Mouse (Mus musculus): ENCODE measurements at regions not wholly inside any gene's neighbourhood (a gene's known extent, or its start where the extent isn't known, plus 50 kb on each side); places are given as distances from the start of the nearest gene placed in this dataset.

DNA sequence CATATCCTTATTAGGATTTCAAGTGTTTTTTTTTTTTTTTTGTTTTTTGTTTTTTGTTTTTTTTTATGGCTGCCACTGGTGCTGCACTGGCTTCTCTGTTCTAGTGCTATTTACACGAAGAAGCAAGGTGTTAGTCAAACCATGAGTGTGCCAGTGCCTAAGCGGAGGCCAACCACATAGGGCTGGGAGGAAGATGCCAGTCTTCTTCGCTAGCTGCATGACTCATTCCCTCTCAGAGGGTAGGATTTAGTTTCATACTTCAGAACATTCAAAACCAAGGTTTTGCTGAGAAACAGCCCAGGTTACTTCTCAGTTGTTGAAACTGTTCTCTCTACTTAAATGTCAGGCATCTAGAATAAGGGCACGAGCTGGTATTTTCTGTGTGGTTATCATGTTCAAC lies 72.6 kb downstream of the Icos start:
- DNase-seq: no peak

DNA sequence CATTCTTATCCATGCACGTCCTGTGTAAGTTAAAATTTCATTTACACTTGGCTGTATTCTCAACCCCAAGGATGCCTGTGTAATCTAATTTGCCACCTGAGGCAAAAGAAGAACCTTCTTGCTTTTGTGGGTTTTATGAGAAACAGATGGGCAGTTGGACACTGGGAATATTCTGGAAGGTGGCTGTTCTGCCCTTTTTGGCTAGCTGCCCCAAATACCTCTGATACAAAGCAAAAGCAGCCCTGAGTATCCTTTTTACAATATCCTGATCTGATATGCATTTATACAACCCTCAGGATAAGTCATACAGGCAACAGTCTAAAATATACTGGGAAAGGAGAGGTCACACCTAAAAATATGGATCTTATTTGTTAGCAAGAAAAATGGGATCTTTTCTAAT lies 75.9 kb downstream of the Icos start:
- DNase-seq: no peak

DNA sequence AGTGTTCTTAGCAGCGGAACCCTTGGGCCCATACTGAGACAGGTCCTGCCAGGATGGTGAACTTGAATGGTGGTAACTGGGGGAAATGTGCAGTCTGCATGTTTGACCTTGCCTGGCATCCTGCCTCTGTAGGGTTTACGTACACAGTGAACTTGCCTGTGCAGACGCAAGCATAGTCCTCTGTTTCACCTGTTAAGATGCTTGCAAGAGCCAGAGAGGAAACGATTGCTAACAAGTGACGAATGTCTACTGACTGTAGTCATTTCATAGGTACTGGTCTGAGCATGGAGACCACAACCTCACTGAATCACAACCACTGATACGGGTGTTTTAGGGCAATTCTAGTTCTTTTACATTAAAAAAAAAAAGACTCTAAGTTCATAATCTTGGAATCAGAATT lies 76.7 kb downstream of the Icos start:
- no peak for DNase-seq

DNA sequence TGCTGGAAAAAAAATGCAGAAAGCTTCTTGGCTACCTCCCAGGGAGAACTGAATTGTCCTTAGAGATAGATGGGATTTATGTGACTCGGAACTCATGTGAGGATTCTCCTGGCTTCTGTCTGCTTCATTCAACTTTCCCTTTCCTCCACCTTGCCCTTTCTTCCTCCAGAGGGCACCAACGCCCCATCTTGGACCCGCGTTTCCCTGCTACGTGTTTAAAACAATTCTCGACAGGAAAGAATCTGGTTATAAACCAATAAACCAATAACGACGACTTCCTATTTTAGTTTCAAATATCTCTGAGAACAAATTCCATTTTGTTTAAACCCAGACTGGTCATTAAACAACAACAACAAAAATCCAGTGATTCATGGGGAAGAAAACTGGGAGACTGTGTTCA lies 77.4 kb downstream of the Icos start:
- peak; percentile 59 for DNase-seq

DNA sequence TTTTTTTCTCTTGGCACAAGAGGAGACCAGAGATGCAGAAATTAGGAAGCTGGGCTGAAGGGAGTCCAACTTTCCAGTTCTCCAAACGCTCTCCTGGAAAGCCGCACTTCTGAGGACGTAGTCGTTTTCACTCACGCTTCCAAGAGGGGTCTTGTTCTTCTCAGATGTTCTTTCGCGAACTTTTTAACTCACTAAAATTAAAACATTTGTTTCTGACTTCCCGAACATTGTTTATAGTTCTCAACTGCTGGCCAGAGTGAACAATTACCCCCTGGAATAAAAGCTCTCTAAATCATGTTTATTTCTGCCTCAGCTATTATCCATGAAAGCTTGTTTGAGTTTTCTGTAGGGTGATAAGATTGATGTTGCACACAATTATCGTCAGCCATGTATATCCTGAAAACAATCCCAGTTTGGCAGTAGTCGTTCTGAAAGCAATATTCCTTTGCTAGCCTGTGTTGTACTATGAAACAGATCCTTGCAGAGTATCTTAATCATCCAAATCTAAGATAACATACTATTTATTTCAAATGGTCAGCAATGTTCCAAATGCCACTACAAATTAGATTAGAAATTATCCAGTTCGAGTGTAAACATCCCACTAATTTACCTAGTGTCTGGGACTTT lies 82.3 kb downstream of the Icos start:
- DNase-seq: no peak

- no peak for DNase-seq
Measured at GRCm38 (mm10) chr1:61061892-61062460, 84.2 kb downstream of the Icos start.

DNA sequence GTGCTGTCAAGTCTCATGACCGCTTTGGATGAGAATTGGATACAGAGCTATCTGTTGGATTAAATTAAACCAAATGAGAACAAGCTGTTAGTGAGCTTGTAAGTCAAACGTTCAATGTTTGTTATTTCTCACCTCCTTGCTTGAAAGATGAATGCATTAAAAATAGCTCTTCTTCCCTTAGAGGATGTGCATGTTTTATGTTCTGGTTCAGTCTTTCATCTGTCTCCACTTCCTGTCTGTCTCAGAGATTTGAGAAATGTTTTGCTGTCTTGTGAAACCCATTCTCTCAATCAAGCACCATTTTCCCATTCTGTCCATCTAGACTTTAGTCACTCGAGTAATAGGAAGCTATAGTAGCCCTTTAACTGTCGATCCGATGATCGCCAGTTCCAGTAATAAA lies 90.4 kb downstream of the Icos start:
- DNase-seq: no peak

DNA sequence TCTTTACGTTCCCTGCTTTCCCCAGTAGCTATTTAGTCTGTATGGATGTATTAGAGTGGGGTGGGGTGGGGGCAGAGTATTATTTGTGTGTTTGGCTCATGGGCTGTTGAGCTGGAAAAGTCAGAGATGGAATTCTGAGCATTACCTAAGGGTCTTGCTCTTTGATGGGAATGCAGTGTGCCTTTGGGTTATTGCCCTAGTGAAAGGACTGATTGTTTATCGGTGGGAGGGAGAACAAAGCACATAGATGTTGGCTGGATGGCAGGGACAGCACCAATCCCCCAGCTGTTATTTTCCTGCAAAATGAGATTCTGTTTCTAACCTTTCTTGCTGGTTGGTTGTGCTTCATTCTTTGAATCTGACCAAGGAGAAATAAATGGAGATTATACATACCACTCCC lies 96.4 kb downstream of the Icos start:
- no peak for DNase-seq

- DNase-seq: no peak
Measured at GRCm38 (mm10) chr1:61075335-61075734, 97.6 kb downstream of the Icos start.

DNA sequence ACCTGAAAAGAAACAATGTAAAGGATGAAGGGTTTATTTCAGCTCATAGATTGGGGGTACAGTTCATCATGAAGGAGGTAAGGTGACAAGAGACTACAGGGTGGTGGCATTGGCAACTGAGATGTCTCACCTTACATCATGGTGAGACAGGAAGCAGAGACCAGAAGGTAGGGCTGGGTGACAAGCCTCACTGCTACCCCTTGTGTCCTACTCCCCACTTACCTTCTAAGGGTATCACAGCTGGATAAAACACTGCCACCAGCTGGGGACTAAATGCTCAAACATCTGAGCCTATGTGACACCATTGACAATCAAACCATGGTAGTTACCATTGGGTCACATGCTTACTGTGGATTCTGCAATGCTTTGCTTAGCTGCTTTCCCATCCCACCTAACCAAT lies 107.0 kb downstream of the Icos start:
- DNase-seq: no peak

DNA sequence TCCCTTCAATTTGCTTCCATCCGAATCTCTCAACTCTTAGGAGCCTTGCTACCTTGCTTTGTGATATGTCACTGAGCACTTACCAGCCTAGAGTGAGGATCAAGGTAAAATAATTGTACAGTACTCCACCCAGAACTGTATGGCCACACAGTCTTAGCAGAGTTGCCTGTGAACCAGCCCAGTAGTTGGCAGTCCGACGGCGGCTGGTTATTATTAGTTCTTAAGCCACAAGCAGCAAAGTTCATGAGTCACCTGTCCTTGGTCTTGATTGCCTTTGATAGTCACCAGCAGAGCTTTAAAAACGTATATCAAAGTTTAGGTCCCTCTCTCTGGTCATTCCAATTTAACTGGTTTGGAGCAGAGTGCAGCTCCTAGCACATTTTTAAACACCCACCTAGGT lies 109.1 kb downstream of the Icos start:
- no peak for DNase-seq

DNA sequence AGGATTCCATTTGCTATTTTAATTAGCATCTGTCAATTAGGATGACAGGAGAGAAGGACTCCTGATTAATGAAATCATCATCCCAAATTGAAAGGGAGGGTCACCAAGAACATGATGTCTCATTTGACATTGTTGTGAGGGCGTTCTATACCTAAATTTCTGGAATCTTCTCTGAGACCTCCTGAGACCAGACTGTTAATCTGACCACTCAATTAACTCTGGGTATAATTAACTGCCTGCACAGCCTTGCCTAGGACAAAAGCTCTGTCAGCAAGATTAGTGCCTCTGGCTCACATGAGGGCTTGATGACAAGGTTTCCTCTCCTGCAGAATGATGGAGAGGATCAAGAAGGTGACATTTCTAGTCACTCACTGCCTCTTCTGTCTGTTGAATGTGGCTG lies 113.1 kb downstream of the Icos start:
- DNase-seq: no peak

GRCm38 (mm10) chr1:61095481-61096165 lies 117.9 kb downstream of the Icos start:
- DNase-seq: no peak

GRCm38 (mm10) chr1:61099341-61099740 lies 121.6 kb downstream of the Icos start:
- no peak for DNase-seq

DNA sequence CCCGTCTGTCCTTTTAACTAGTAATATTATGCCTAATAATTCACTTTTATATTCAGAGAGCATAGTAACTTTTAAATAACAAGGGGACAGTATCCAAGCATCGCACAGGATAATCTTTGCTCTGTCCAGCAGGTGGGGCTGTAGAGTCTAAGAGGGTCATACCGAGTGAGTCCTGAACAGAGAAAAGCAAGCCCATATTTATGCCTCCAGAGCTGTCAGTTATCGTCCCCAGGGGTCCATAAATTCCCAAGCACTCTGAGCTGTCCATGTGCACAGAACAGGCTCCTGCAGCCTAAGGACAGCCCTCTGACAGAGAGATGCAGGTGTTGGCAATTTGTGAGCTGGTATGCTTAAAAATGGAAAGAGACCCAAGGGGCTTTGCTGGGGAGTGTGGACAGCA lies 124.0 kb downstream of the Icos start:
- DNase-seq: peak; percentile 28

GRCm38 (mm10) chr1:61102346-61102745 lies 124.6 kb downstream of the Icos start:
- DNase-seq: no peak

DNA sequence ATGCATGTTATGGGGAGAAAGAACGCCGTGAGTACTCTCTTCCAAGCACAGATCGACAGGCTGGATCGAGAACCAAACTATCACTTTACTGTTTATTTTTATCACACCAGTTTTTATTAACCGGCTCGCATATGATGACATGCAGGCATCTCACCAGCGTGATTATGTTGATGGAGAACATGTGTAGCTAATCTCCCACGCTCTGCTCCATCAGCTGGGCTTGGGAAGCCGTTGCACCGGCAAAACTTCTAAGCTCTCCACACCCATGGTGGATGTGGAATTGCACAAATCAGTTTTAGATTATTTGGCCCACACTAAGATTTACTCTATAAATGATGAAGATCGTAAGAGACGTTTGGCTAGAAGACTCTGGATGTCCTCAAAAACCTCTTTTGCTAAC lies 125.9 kb downstream of the Icos start:
- no peak for DNase-seq

DNA sequence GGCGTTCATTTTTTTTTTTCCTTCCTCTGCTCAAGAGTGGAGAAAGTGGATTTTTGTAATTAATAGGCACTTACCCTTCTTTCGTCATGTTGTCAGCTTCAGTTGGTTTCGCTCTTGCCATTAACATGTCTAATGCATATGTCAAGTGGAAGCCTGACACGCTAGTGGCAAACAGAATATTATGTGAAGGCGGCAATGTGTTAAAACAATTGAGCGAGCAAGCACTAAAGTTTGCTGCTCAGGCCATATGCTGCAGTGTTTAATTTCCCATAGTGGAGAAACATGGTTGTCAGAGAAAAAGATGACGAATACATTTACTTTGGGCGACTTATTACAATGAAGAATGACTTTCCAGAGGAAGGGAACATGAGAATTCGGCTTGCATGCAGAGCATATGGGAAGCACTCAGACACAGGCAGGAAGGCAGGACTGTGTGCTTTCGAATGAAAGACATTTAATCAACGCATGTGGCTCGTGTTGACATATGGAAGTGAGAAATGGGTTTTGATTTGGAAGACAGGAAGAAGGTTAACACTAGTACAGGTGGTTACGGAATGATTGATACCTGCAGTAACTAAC lies 134.1 kb downstream of the Icos start:
- no peak for DNase-seq

DNA sequence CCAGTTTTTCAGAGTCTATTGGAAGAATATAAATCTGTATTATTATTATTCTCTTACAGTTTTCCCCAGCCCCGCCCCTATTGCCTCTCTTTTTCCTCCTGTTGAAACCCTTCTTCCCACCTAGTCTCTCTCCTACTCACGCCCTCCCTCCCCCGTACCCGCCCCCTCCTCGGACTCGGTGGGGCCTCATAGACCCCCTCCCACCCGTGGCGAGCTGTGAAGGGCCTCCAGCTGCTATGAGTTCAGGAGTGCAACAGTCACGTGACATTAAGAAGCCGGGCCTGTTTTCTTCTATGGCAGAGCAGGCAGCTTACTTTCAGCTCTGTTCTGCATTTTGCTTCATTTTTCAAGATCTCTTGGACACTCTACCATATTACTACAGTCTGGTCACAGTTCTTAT lies 139.8 kb downstream of the Icos start:
- no peak for DNase-seq

DNA sequence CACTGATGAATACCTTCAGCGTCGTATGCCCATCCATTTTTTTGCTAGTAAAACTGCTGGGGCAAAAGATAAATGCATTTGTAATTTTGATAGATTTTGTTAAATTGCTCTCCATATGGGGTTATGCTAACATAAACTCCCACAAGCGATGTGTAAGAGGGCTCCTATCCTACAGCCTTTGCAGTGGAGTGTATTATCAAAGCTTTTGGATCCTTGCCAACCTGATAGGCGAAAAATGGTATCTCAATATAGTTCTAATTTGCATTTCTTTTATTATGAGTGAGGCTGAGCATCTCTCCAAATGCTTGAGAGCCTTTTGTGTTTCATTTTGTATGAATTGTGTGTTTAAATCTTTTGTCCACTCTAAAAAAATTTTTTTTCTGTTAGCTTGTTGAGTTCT lies 140.3 kb downstream of the Icos start:
- no peak for DNase-seq

DNA sequence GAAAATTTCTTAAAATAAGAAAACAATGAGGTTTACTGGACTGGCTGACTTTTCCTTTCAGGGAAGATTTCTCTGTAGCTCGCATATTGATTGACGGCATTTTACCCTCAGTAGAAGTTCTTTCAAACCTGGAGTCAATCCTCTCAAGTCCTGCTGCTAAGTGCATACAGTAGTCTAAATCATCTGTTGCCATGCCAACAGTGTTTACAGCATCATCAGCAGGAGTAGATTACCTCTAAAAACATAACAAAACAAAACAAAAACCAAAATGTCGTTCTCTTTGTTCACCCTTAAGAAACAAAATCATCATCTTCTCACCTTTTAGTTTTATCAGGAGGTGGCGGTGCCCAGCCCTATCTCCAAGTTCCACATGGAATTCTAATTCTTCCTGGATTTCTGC lies 143.8 kb downstream of the Icos start:
- no peak for DNase-seq

GRCm38 (mm10) chr1:61125127-61125526 lies 147.4 kb downstream of the Icos start:
- no peak for DNase-seq

- peak; percentile 6 for DNase-seq
Measured at GRCm38 (mm10) chr1:61135597-61136545, 158.1 kb downstream of the Icos start.

Measured in lung, postnatal 36 days (tissue).